Mouse (Mus musculus) heart, embryonic 16.5 days (tissue): Measurements from ENCODE around the gene Grap2. TPM values are rescaled to one million over a fixed set of nuclear protein-coding genes. Genes with fewer than 3 reads are reported as not detected.
A peak's percentile ranks its signal among the peaks of the same experiment; 100 is the strongest.

Experiments
- ATAC-seq: fragments of 200-750 bp; cut with Nextera tagmentation; replicated peaks from 2 replicates; pipeline ENCODE4 v1.8.0; 2017; ENCODE audit warnings: moderate number of reproducible peaks; ENCODE audit not compliant: insufficient read depth, low FRiP score; ENCODE audit errors: extremely low read depth
- H3K27ac ChIP-seq: fragments of 300-500 bp; sonication (generic); 2 replicates; pipeline ENCODE4 v1.5.1; 2014; ENCODE audit warnings: mild to moderate bottlenecking, low read length, control low read depth, moderate library complexity
- H3K27me3 ChIP-seq: fragments of 300-500 bp; sonication (generic); 2 replicates; pipeline ENCODE4 v1.6.1; 2014; ENCODE audit warnings: low read length, mixed read lengths; ENCODE audit not compliant: control insufficient read depth, insufficient read depth
- H3K36me3 ChIP-seq: fragments of 300-500 bp; sonication (generic); 2 replicates; pipeline ENCODE4 v1.6.1; 2014; ENCODE audit not compliant: control insufficient read depth, insufficient read depth
- H3K4me1 ChIP-seq: fragments of 300-500 bp; sonication (generic); 2 replicates; pipeline ENCODE4 v1.6.1; 2014; ENCODE audit warnings: low read length, mixed read lengths; ENCODE audit not compliant: control insufficient read depth, insufficient read depth
- H3K4me2 ChIP-seq: fragments of 300-500 bp; sonication (generic); 2 replicates; pipeline ENCODE4 v1.6.1; 2014; ENCODE audit warnings: low read depth, mild to moderate bottlenecking, control low read depth, low read length
- H3K4me3 ChIP-seq: fragments of 300-500 bp; sonication (generic); 2 replicates; pipeline ENCODE4 v1.5.1; 2014; ENCODE audit warnings: mild to moderate bottlenecking, control low read depth, low read length
- H3K9ac ChIP-seq: fragments of 300-500 bp; sonication (generic); 2 replicates; pipeline ENCODE4 v1.6.1; 2014; ENCODE audit warnings: low read length, control low read depth
- H3K9me3 ChIP-seq: fragments of 300-500 bp; sonication (generic); replicated peaks from 2 replicates; pipeline ENCODE4 v1.6.1; 2016; ENCODE audit warnings: low read length; ENCODE audit not compliant: control insufficient read depth
- WGBS: fragments of 180-500 bp; shearing (Covaris S2); extraction: QIAGEN DNeasy Blood & Tissue Kit; methylation state at CpG from one replicate; pipeline ENCODE4 v1.1.7; 2014; 5-methylcytosine and 5-hydroxymethylcytosine counted together
- polyA plus RNA-seq: library from polyadenylated mRNA; unstranded; fragments of >200 nt; fragmentation: Nextera tagmentation; extraction: Ambion mirVana; gene quantifications from 2 replicates; pipeline ENCODE4 v1.2.1, GENCODE M21; 2015

Gene Grap2
- polyA plus RNA-seq, 1 experiment from 2014 or later = 4.9 TPM

- Histone ChIP-seq H3K36me3 (no peaks in the 10 kb centered on the region), H3K9ac (no peak overlapping the region)
- WGBS = 80% methylated on average over 5 of the region's 5 CpGs
These were observed 18.2 kb downstream of the Grap2 start for GRCm38 (mm10) chr15:80590641-80591040.

GRCm38 (mm10) chr15:80592737-80593136, 20.3 kb downstream of the Grap2 start:
- H3K4me2 ChIP-seq = no peak overlapping the region
- H3K36me3 ChIP-seq = no peaks in the 10 kb centered on the region
- H3K27me3 ChIP-seq = no peaks in the 10 kb centered on the region
- no peak overlapping the region for H3K4me3 ChIP-seq
- H3K27ac ChIP-seq = no peak overlapping the region
- no peak overlapping the region for H3K9ac ChIP-seq
- WGBS = 75% methylated on average over 6 of the region's 6 CpGs
- no peak for ATAC-seq
- H3K9me3 ChIP-seq = no peaks in the 10 kb centered on the region
- peaks cover 6% of the 10 kb centered on the region; the same call in 1 of the 2 replicates for H3K4me1 ChIP-seq

More at GRCm38 (mm10) chr15:80590641-80591040, 18.2 kb downstream of the Grap2 start:
- Histone ChIP-seq H3K4me3 (no peak overlapping the region), H3K9me3 (no peaks in the 10 kb centered on the region), H3K4me2 (0 out of 2 replicates have a peak overlapping the region, but pooled peaks have one; percentile 10), H3K27me3 (no peaks in the 10 kb centered on the region; the same call in 1 of the 2 replicates), H3K27ac (no peak overlapping the region), H3K4me1 (peaks cover 6% of the 10 kb centered on the region; the same call in 1 of the 2 replicates)
- no peak for ATAC-seq

GRCm38 (mm10) chr15:80593877-80594276, 21.5 kb downstream of the Grap2 start:
- Histone ChIP-seq H3K27me3 (no peaks in the 10 kb centered on the region), H3K4me2 (no peak overlapping the region), H3K4me1 (peaks cover 6% of the 10 kb centered on the region), H3K9ac (no peak overlapping the region), H3K9me3 (no peaks in the 10 kb centered on the region), H3K36me3 (no peaks in the 10 kb centered on the region), H3K27ac (no peak overlapping the region), H3K4me3 (no peak overlapping the region)
- 31% methylated on average over 5 of the region's 5 CpGs for WGBS
- no peak for ATAC-seq

GRCm38 (mm10) chr15:80598750-80599149, 26.4 kb downstream of the Grap2 start:
- H3K9me3 ChIP-seq = no peaks in the 10 kb centered on the region
- ATAC-seq = no peak
- no peaks in the 10 kb centered on the region for H3K27me3 ChIP-seq
- H3K4me3 ChIP-seq = 0 out of 2 replicates have a peak overlapping the region, but pooled peaks have one; percentile 3
- no peaks in the 10 kb centered on the region for H3K36me3 ChIP-seq
- peaks cover 12% of the 10 kb centered on the region for H3K4me1 ChIP-seq
- no peak overlapping the region for H3K9ac ChIP-seq
- peak overlapping the region; percentile 44; the same call in 1 of the 2 replicates for H3K4me2 ChIP-seq
- no peak overlapping the region for H3K27ac ChIP-seq
- 66% methylated on average over 12 of the region's 12 CpGs for WGBS

GRCm38 (mm10) chr15:80599213-80599750, 26.9 kb downstream of the Grap2 start:
- Histone ChIP-seq H3K9me3 (no peaks in the 10 kb centered on the region), H3K27ac (no peak overlapping the region), H3K27me3 (no peaks in the 10 kb centered on the region), H3K4me3 (0 out of 2 replicates have a peak overlapping the region, but pooled peaks have one; percentile 3), H3K4me2 (peak overlapping the region; percentile 44), H3K4me1 (peaks cover 8% of the 10 kb centered on the region; the same call in 1 of the 2 replicates), H3K36me3 (no peaks in the 10 kb centered on the region), H3K9ac (no peak overlapping the region)
- ATAC-seq = 0 out of 2 replicates have a peak, but pooled peaks have one; percentile 52
- WGBS = 26% methylated on average over 16 of the region's 16 CpGs

- Histone ChIP-seq H3K4me3 (no peak overlapping the region), H3K36me3 (no peaks in the 10 kb centered on the region), H3K4me2 (no peak overlapping the region), H3K4me1 (peaks cover 8% of the 10 kb centered on the region; the same call in 1 of the 2 replicates), H3K27ac (no peak overlapping the region), H3K9ac (no peak overlapping the region), H3K9me3 (no peaks in the 10 kb centered on the region), H3K27me3 (no peaks in the 10 kb centered on the region)
- ATAC-seq = no peak
- WGBS = 44% methylated on average over 4 of the region's 4 CpGs
These were observed 27.4 kb downstream of the Grap2 start for GRCm38 (mm10) chr15:80599843-80600242.

GRCm38 (mm10) chr15:80601456-80601855, 29.1 kb downstream of the Grap2 start:
- no peak overlapping the region for H3K27ac ChIP-seq
- WGBS = 75% methylated on average over 7 of the region's 7 CpGs
- H3K27me3 ChIP-seq = no peaks in the 10 kb centered on the region
- no peaks in the 10 kb centered on the region for H3K9me3 ChIP-seq
- H3K9ac ChIP-seq = no peak overlapping the region
- H3K36me3 ChIP-seq = no peaks in the 10 kb centered on the region
- no peak overlapping the region for H3K4me3 ChIP-seq
- no peak for ATAC-seq
- no peak overlapping the region for H3K4me2 ChIP-seq
- H3K4me1 ChIP-seq = peaks cover 8% of the 10 kb centered on the region; the same call in 1 of the 2 replicates

- H3K4me1 ChIP-seq = peaks cover 8% of the 10 kb centered on the region; the same call in 1 of the 2 replicates
- no peaks in the 10 kb centered on the region for H3K27me3 ChIP-seq
- no peak overlapping the region for H3K9ac ChIP-seq
- H3K27ac ChIP-seq = no peak overlapping the region
- H3K9me3 ChIP-seq = no peaks in the 10 kb centered on the region
- no peak overlapping the region for H3K4me3 ChIP-seq
- ATAC-seq = no peak
- H3K4me2 ChIP-seq = no peak overlapping the region
- WGBS = 74% methylated on average over 7 of the region's 7 CpGs
- H3K36me3 ChIP-seq = no peaks in the 10 kb centered on the region
These were observed 30.1 kb downstream of the Grap2 start for GRCm38 (mm10) chr15:80602487-80602886.

GRCm38 (mm10) chr15:80604026-80604425, 31.6 kb downstream of the Grap2 start:
- 84% methylated on average over 6 of the region's 6 CpGs for WGBS
- no peak overlapping the region for H3K4me3 ChIP-seq
- no peaks in the 10 kb centered on the region for H3K27me3 ChIP-seq
- no peak for ATAC-seq
- H3K4me1 ChIP-seq = peaks cover 8% of the 10 kb centered on the region; the same call in 1 of the 2 replicates
- no peaks in the 10 kb centered on the region for H3K9me3 ChIP-seq
- no peaks in the 10 kb centered on the region for H3K36me3 ChIP-seq
- H3K9ac ChIP-seq = no peak overlapping the region
- H3K4me2 ChIP-seq = no peak overlapping the region
- no peak overlapping the region for H3K27ac ChIP-seq
